Mouse (Mus musculus) ES-Bruce4 (cell line): ENCODE data around the gene Cyb5d2. TPM values are rescaled to one million over a fixed set of nuclear protein-coding genes. Genes with fewer than 3 reads are reported as not detected.
"Not testable (repeated sequence)": the region's sequence is repeated elsewhere in the genome, so short reads cannot be mapped to it uniquely, and the experiment has no call there.

Experiments used
- H3K27ac ChIP-seq: 2 replicates; pipeline ENCODE4 v1.5.1; 2012; ENCODE audit warnings: low read length, inconsistent platforms; ENCODE audit not compliant: insufficient read depth
- H3K27me3 ChIP-seq: 2 replicates; pipeline ENCODE4 v1.6.1; 2012; ENCODE audit warnings: mild to moderate bottlenecking, low read length, inconsistent platforms; ENCODE audit not compliant: control insufficient read depth, poor library complexity, insufficient read depth, severe bottlenecking
- H3K36me3 ChIP-seq: 2 replicates; pipeline ENCODE4 v1.6.1; 2012; ENCODE audit warnings: inconsistent platforms, mild to moderate bottlenecking, low read length, moderate library complexity; ENCODE audit not compliant: control insufficient read depth, poor library complexity, insufficient read depth, severe bottlenecking
- H3K4me1 ChIP-seq: one replicate; pipeline ENCODE4 v1.8.1; 2011; ENCODE audit warnings: low read length; ENCODE audit not compliant: control insufficient read depth, insufficient read depth
- H3K4me3 ChIP-seq: 2 replicates; pipeline ENCODE4 v1.5.1; 2011; ENCODE audit warnings: low read depth, mild to moderate bottlenecking, low read length
- H3K9ac ChIP-seq: 2 replicates; pipeline ENCODE4 v1.6.1; 2012; ENCODE audit warnings: low read depth, mild to moderate bottlenecking, inconsistent platforms; ENCODE audit not compliant: poor library complexity, severe bottlenecking
- H3K9me3 ChIP-seq: replicated peaks from 2 replicates; pipeline ENCODE4 v1.6.1; 2012; ENCODE audit warnings: mild to moderate bottlenecking, low read length, inconsistent platforms; ENCODE audit not compliant: control insufficient read depth, poor library complexity, insufficient read depth, severe bottlenecking
- CTCF ChIP-seq: IDR thresholded peaks from one replicate; pipeline ENCODE4 v1.8.1; 2011; ENCODE audit warnings: low read depth, low read length
- EP300 ChIP-seq: IDR thresholded peaks from 2 replicates; pipeline ENCODE4 v1.6.1; 2011; ENCODE audit warnings: low read depth, low read length; ENCODE audit not compliant: insufficient read depth
- POLR2A ChIP-seq: IDR thresholded peaks from one replicate; pipeline ENCODE4 v1.8.1; 2011; ENCODE audit warnings: low read length; ENCODE audit not compliant: insufficient read depth
- polyA plus RNA-seq: library from polyadenylated mRNA; stranded (reverse); fragments of >200 nt; gene quantifications from 2 replicates; pipeline ENCODE4 v1.2.4, GENCODE M21; 2011; ENCODE audit warnings: low read depth; ENCODE audit not compliant: missing spikeins, insufficient read depth, insufficient read length

Cyb5d2 gene
- polyA plus RNA-seq, 1 experiment: 7.5 TPM

GRCm38 (mm10) chr11:72759581-72759980 is 36.4 kb downstream of the Cyb5d2 start:
- Histone ChIP-seq H3K36me3 (peaks cover 62% of the 10 kb centered on the region), H3K4me3 (no peak overlapping the region), H3K9ac (no peak overlapping the region), H3K27ac (no peak overlapping the region), H3K9me3 (no peaks in the 10 kb centered on the region), H3K4me1 (no peaks in the 10 kb centered on the region), H3K27me3 (no peaks in the 10 kb centered on the region)
- no peak for TF ChIP-seq POLR2A
- TF ChIP-seq EP300: no peak
- no peak for TF ChIP-seq CTCF

DNA sequence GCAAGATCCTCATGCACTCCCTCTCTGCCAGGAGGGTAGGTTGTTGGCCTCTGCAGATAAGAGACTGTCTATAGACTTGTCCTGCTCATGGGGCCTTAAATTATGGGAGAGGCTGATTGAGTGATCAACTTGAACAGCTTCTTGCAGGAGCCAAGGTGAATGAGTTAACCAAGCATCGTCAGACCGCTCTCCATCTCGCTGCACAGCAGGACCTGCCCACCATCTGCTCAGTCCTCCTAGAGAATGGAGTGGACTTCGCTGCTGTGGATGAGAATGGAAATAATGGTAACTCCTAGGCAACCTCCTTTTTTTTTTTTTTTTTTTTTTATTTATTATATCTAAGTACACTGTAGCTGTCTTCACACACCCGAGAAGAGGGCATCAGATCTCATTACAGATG is 37.6 kb downstream of the Cyb5d2 start:
- TF ChIP-seq EP300 (no peak), POLR2A (no peak), CTCF (no peak)
- Histone ChIP-seq H3K4me1 (no peaks in the 10 kb centered on the region), H3K9me3 (no peaks in the 10 kb centered on the region), H3K27me3 (no peaks in the 10 kb centered on the region), H3K9ac (no peak overlapping the region), H3K4me3 (no peak overlapping the region), H3K36me3 (peaks cover 56% of the 10 kb centered on the region), H3K27ac (no peak overlapping the region)

DNA sequence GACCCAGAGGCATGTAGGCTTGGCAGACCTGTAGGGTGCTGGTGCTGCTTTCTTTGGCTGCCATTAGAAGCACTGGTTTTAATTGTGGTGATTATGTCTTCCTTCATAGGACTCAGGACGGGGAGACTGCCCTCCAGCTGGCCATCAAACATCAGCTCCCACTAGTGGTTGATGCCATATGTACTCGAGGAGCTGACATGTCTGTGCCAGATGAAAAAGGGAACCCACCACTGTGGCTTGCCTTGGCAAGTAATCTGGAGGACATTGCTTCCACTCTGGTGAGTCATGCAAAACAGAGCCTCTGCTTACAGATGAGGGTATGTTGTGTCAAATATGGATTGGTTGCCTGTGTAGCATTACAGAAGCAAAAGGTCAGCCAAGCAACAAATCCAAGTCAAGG is 44.0 kb downstream of the Cyb5d2 start:
- no peak overlapping the region for H3K4me3 ChIP-seq
- H3K27me3 ChIP-seq: no peaks in the 10 kb centered on the region
- no peaks in the 10 kb centered on the region for H3K4me1 ChIP-seq
- no peaks in the 10 kb centered on the region for H3K9me3 ChIP-seq
- TF ChIP-seq CTCF (no peak), POLR2A (no peak), EP300 (no peak)
- no peak overlapping the region for H3K27ac ChIP-seq
- H3K36me3 ChIP-seq: peaks cover 45% of the 10 kb centered on the region
- no peak overlapping the region for H3K9ac ChIP-seq

DNA sequence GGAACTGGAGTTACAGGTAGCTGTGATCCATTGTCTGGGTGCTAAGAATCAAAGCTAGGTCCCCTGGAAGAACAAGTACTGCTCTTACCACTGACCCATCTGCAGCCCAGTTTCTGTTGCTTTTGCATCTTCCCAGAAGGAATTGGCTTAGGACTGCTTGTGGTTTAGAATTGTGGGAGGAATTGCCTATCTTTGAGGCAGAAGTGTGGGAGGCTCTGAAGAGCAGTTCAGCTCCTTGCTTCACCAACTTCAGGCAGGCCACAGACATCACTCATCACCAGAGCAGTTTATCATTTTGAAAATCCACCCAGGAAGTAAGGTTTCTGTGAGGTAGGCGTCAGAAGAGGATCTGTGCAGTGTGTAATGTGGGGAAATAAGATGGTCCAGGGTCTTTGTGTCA is 56.9 kb downstream of the Cyb5d2 start:
- Histone ChIP-seq H3K27me3 (no peaks in the 10 kb centered on the region), H3K4me3 (no peak overlapping the region), H3K9me3 (no peaks in the 10 kb centered on the region), H3K4me1 (peaks cover 2% of the 10 kb centered on the region), H3K27ac (no peak overlapping the region), H3K36me3 (peaks cover 30% of the 10 kb centered on the region), H3K9ac (no peak overlapping the region)
- no peak for TF ChIP-seq CTCF
- TF ChIP-seq POLR2A: no peak
- TF ChIP-seq EP300: no peak

DNA sequence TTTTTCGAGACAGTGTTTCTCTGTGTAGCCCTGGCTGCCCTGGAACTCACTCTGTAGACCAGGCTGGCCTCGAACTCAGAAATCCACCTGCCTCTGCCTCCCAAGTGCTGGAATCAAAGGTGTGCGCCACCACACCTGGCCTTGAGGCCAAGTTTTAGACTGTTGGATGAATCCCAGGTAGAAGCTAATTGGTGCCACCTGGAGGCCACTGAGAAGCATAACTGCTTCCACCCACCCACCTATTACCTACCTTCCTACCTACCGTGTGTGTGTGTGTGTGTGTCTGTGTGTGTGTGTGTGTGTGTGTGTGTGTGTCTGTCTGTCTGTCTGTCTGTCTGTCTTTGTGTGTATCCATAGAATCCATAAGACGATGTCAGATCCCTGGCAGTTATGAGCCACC is 58.4 kb downstream of the Cyb5d2 start:
- not testable (repeated sequence) for H3K27me3 ChIP-seq, H3K27ac ChIP-seq, H3K4me3 ChIP-seq, H3K4me1 ChIP-seq, H3K9me3 ChIP-seq, H3K9ac ChIP-seq
- peak; percentile 48 for TF ChIP-seq CTCF
- peaks cover 34% of the 10 kb centered on the region for H3K36me3 ChIP-seq

- H3K27me3 ChIP-seq: no peaks in the 10 kb centered on the region
- peaks cover 2% of the 10 kb centered on the region for H3K4me1 ChIP-seq
- no peaks in the 10 kb centered on the region for H3K9me3 ChIP-seq
- no peak overlapping the region for H3K4me3 ChIP-seq
- no peak for TF ChIP-seq POLR2A
- TF ChIP-seq CTCF: no peak
- no peak for TF ChIP-seq EP300
- no peak overlapping the region for H3K9ac ChIP-seq
- H3K27ac ChIP-seq: no peak overlapping the region
- peaks cover 43% of the 10 kb centered on the region for H3K36me3 ChIP-seq
These were observed 59.6 kb downstream of the Cyb5d2 start for GRCm38 (mm10) chr11:72736320-72736719.

DNA sequence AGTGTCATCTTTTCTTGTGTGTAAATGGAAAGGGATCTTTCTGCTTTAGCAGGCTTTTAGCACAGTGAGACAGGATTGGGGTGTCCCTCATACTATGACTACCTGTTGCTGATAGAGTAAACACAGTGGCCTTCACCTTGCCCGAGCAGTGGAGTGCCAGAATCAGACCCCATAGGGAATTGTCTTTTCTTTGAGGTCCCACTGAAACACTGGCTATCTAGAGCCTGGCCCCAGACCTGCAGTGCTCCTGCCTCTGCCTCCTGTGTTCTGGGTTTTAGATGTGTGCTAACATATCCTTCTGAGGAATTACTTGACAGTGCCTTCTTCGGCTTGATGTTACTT is 60.5 kb downstream of the Cyb5d2 start:
- no peaks in the 10 kb centered on the region for H3K27me3 ChIP-seq
- no peak overlapping the region for H3K27ac ChIP-seq
- H3K9ac ChIP-seq: no peak overlapping the region
- peaks cover 49% of the 10 kb centered on the region for H3K36me3 ChIP-seq
- H3K4me1 ChIP-seq: peaks cover 2% of the 10 kb centered on the region
- TF ChIP-seq EP300 (no peak), CTCF (no peak), POLR2A (no peak)
- H3K9me3 ChIP-seq: no peaks in the 10 kb centered on the region
- H3K4me3 ChIP-seq: no peak overlapping the region
